Mouse (Mus musculus) embryonic fibroblast, embryonic 13.5 days (primary cell): ENCODE data around the gene Cers5. TPM values are rescaled to one million over a fixed set of nuclear protein-coding genes. Genes with fewer than 3 reads are reported as not detected.

Experiments
- H3K27ac ChIP-seq: 2 replicates; pipeline ENCODE4 v1.5.1; 2012; ENCODE audit warnings: low read length, control low read depth, inconsistent platforms; ENCODE audit not compliant: insufficient read depth
- H3K4me1 ChIP-seq: 2 replicates; pipeline ENCODE4 v1.6.1; 2011; ENCODE audit warnings: low read length; ENCODE audit not compliant: control insufficient read depth, insufficient read depth
- H3K4me3 ChIP-seq: 2 replicates; pipeline ENCODE4 v1.5.1; 2011; ENCODE audit warnings: mild to moderate bottlenecking, control low read depth, low read length; ENCODE audit not compliant: insufficient read depth
- CTCF ChIP-seq: IDR thresholded peaks from 2 replicates; pipeline ENCODE4 v1.5.1; 2011; ENCODE audit warnings: mild to moderate bottlenecking, control low read depth, low read length, moderate library complexity, borderline replicate concordance; ENCODE audit not compliant: insufficient read depth
- POLR2A ChIP-seq: IDR thresholded peaks from 2 replicates; pipeline ENCODE4 v1.6.1; 2011; ENCODE audit warnings: low read depth, mild to moderate bottlenecking, control low read depth, low read length, moderate library complexity
- polyA plus RNA-seq: library from polyadenylated mRNA; stranded (reverse); fragments of >200 nt; gene quantifications from 2 replicates; pipeline ENCODE4 v1.2.4, GENCODE M21; 2011; ENCODE audit warnings: low read depth; ENCODE audit not compliant: missing spikeins, insufficient read length

The Cers5 gene
- polyA plus RNA-seq, 1 experiment, result 75.9 TPM

- Histone ChIP-seq H3K27ac (no peak overlapping the region), H3K4me3 (peak overlapping the region; percentile 91), H3K4me1 (0 out of 2 replicates have a peak, but pooled peaks cover 7% of the 10 kb centered on the region)
- TF ChIP-seq CTCF (no peak), POLR2A (no peak)
These were observed 46.1 kb downstream of the Cers5 start for GRCm38 (mm10) chr15:99726549-99726948.

DNA sequence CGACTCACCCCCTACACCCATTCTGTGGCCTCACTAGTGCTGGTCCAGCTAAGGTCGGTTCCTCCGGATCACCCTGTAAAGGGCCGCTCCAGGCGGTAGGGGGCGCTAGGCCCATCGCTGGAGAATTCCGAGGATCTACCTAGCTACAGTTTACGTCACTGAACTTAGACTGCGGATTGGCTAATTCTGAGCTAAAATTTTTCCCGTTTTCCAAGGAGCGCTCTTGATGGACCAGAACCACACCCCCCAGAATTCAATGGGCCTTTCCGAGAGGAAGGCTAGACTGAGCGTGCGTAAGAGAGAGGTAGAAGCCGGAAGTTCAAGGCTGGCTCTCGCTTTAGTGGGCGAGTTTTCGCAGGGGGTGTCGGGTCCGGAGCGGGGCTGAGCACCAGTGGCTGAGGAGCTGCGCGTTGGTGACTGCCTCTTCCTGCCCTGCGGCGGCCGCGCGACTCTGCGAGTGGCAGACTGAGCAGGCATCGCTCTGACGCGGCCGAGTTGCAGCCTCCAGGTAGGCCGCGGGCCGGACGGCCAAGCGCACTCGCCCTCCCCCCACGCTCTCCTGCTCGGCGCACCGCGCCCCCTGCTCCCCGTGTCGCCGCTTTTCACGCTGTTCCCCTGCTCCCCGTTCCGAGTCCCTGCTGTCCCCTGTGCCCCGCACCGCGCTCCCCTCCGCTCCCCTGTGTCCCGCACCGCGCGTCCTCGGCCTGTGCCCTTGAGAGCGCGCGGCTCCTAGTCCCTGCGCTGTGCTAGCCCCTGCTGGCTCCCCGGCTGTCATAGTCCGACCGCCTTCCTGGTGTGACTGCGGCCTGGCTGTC is 47.1 kb downstream of the Cers5 start, which contains the start of gene Cox14:
Gene Cox14 (plus strand): TSS at position 278 of the 815 bp plus-strand sequence.
- H3K27ac ChIP-seq, result peak within 1 kb of the TSS; percentile 92
- H3K4me1 ChIP-seq, result 0 out of 2 replicates have a peak, but pooled peaks cover 7% of the 10 kb centered on the region
- TF ChIP-seq CTCF, result peak; percentile 89
- peak; percentile 91 for TF ChIP-seq POLR2A
- peak within 1 kb of the TSS; percentile 91 for H3K4me3 ChIP-seq

- Histone ChIP-seq H3K27ac (peak overlapping the region; percentile 92), H3K4me1 (0 out of 2 replicates have a peak, but pooled peaks cover 7% of the 10 kb centered on the region), H3K4me3 (no peak overlapping the region)
- 0 out of 2 replicates have a peak, but pooled peaks have one; percentile 29 for TF ChIP-seq POLR2A
- no peak for TF ChIP-seq CTCF
These were observed 48.2 kb downstream of the Cers5 start for GRCm38 (mm10) chr15:99724292-99725021.

DNA sequence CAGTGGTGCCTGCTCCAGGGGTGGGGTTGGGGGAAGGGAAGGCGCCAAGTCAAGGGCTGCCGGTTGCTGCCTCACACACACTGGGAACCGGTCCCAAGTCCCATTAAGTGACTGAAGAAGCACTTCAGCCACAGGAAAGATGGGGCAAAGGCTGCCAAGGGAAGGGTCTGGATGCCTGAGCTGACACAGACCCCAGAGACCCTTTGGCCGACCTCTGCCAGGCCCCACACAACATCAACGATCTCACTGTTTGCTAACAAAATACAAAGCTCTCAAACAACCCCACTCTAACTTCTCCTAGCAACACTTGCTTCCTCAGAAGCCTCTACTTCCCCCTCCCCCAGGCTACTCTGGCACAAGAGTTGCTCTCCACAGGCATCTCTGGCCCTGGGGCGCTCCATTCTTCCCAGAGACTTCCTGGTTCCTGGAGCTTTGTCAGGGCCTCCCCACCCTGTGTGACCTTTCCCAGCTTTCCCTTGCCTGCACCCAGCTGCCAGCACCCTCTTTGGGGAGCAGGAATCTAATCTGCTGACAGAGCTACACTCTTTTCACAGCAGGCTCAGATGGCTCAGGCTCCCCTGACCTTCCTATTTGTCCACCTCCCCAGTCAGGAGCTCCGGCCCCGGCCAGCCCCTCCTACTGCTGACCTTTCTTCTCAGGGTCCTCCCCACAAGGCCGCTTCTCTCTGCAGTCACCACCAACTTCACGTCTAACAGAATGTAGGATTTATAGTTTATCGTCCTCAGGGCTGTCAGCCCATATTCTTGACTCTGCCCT is 49.0 kb downstream of the Cers5 start:
- Histone ChIP-seq H3K4me1 (0 out of 2 replicates have a peak, but pooled peaks cover 7% of the 10 kb centered on the region), H3K27ac (peak overlapping the region; percentile 92), H3K4me3 (no peak overlapping the region)
- TF ChIP-seq CTCF (no peak), POLR2A (peak; percentile 21; the same call in 1 of the 2 replicates)

- Histone ChIP-seq H3K27ac (peak overlapping the region; percentile 92; the same call in 1 of the 2 replicates), H3K4me3 (no peak overlapping the region), H3K4me1 (0 out of 2 replicates have a peak, but pooled peaks cover 7% of the 10 kb centered on the region)
- TF ChIP-seq POLR2A, result no peak
- no peak for TF ChIP-seq CTCF
These were observed 49.6 kb downstream of the Cers5 start for GRCm38 (mm10) chr15:99723120-99723514.

GRCm38 (mm10) chr15:99721921-99722743 is 50.6 kb downstream of the Cers5 start:
- H3K27ac ChIP-seq, result no peak overlapping the region
- TF ChIP-seq POLR2A (no peak), CTCF (no peak)
- H3K4me3 ChIP-seq, result no peak overlapping the region
- 0 out of 2 replicates have a peak, but pooled peaks cover 7% of the 10 kb centered on the region for H3K4me1 ChIP-seq

DNA sequence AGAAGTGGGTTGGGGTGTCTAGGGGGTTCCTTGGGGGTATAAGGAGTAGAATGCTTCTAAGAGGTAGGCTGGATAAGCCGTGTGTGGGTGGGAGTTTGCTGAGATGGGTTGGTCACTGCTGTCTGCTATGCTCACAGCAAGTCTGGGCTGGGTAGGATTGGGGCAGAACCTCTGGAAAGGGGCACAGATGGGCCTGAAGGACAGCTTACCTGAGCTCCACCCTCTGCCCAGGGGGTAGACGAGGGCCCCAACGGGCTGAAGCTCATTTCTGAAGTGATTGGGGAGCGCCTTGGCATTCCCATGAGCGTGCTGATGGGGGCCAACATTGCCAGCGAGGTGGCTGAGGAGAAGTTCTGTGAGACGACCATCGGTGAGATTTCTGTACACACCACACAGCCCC is 52.8 kb downstream of the Cers5 start:
- TF ChIP-seq POLR2A (no peak), CTCF (no peak)

GRCm38 (mm10) chr15:99718461-99719021 is 54.1 kb downstream of the Cers5 start:
- Histone ChIP-seq H3K27ac (no peak overlapping the region), H3K4me3 (no peak overlapping the region), H3K4me1 (0 out of 2 replicates have a peak, but pooled peaks cover 2% of the 10 kb centered on the region)
- TF ChIP-seq CTCF (no peak), POLR2A (no peak)

More for the DNA sequence above, 52.8 kb downstream of the Cers5 start:
- Histone ChIP-seq H3K4me1 (0 out of 2 replicates have a peak, but pooled peaks cover 7% of the 10 kb centered on the region), H3K27ac (no peak overlapping the region), H3K4me3 (no peak overlapping the region)
